Mouse (Mus musculus): Measurements from ENCODE around the gene Utrn.

Utrn gene

GRCm38 (mm10) chr10:12500489-12500888 lies 368.7 kb downstream of the Utrn start:
- DNase-seq = no peak

- DNase-seq = no peak
Observed at GRCm38 (mm10) chr10:12497555-12497954, 371.6 kb downstream of the Utrn start.

DNA sequence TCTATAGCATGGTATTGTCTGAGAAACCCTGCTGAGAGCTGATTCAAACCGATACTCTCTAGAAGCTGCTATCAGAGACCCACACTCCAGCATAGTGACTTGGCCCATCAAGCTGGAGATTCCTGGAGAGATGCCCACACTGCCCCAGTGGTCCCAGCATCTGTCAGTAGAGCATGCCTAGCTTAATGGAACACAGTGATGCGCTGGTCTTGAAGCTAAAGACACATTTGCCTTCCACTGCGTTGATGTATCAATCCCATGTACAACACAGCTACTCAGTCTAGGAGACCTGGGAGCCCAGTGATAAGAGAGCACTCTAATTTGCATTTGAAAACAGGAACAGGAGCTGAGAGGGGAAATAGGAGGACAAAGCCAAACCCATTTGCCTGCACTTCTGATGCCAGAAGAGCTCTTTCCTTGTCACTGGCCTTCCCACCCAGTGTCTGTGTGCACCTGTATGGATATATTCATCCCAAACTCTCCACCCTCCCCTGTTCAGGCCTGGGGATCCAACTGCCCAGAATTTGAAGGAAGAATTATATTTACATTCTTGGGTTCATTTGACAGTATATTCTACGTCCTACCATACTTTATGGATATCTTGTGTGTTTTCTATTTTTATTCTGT lies 379.5 kb downstream of the Utrn start:
- no peak for DNase-seq

DNA sequence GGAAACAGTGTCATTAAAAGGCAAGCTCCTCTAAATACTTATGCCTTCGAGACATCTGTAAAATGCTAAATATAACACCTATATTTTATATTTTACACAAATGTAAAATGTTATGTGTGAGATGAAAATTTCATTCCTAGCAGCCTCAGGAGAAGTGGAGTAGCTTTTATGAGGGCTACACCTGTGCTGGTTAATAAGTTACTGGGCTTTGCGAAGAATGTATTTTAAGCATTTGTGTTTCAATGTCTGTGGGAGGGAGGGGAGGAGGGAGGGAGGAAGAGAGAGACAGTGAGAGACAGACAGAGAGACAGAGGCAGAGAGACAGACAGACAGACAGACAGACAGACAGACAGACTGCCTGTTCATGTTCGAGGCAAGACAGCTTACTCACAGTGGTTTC lies 380.6 kb downstream of the Utrn start:
- no peak for DNase-seq

- DNase-seq = no peak
Observed at GRCm38 (mm10) chr10:12488117-12488516, 381.0 kb downstream of the Utrn start.

- DNase-seq = no peak
Observed at GRCm38 (mm10) chr10:12483494-12483893, 385.7 kb downstream of the Utrn start.

DNA sequence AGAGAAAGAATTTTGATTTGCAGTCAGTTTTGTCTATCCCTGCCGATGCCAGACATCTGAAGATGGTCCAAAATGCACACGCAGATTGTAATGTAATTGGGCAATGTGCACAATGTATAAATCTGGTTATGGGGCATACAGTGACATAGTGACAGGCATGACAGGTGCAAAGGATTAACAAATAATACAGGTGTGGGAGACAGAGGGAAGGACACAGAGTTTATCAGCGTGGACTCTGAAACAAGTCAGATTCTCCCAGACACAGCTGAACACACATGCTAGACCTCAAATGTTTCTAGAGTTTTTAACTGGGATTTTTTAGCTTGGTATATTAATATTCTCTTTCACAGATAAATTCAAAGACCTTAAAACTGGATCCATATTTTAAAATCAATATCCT lies 386.2 kb downstream of the Utrn start:
- DNase-seq = no peak

DNA sequence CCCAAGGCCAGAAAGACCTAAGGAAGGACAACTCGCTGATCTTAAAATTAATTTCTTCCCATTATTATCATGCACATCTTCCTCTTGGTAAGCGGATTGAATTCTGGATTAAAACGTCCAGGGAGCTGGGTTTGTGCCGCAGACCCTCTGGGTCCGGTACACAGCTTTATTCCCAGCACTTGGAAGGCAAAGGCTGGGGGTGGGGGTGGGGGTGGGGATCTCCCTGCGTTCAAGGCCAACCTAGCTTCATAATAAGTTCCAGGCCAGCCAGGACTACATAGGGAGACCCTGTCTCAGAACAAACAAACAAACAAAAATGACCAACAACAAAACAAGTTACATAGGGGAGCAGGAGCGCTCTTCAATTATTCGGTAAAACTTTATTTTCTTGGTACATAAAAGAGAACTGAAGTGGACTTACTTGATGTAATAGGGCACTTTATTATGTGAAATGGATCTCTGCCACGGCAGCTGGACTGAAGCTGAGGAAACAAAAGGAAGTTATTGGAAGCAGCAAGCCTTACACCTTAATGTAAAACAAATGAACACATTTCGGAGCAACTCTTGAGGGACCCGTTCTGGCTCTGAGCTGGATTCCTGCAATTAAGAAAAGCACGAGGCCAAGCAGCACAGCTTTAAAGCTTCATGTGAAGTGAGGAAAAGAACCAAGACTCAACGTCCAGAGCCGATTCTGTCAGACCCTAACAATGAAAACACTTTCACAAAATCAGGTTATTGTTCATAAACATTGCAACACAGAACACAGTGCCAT lies 394.1 kb downstream of the Utrn start:
- DNase-seq = no peak

GRCm38 (mm10) chr10:12469391-12470057 lies 399.6 kb downstream of the Utrn start:
- DNase-seq = peak; percentile 11

- DNase-seq = no peak
Observed at GRCm38 (mm10) chr10:12467544-12467943, 401.6 kb downstream of the Utrn start.

DNA sequence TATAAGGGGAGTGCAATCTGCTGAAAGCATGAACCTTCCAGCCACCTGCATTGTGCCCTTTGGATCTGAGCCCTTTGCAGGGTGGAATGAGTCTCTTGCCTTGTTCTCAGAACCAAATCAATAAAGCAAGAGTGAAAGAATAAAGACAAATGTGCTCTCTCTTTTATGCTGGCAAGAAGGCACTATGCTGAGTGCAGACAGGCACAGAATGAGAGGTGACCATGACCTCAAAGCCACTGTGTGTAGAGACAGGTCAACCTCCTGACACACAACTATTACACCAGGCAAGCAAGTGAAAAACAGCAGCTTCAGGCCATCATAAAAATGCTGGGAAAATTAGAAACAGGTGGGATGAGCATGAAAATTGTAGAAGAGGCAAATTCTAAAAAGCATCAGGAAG lies 408.2 kb downstream of the Utrn start:
- no peak for DNase-seq

- no peak for DNase-seq
Observed at GRCm38 (mm10) chr10:12456867-12457266, 412.3 kb downstream of the Utrn start.

DNA sequence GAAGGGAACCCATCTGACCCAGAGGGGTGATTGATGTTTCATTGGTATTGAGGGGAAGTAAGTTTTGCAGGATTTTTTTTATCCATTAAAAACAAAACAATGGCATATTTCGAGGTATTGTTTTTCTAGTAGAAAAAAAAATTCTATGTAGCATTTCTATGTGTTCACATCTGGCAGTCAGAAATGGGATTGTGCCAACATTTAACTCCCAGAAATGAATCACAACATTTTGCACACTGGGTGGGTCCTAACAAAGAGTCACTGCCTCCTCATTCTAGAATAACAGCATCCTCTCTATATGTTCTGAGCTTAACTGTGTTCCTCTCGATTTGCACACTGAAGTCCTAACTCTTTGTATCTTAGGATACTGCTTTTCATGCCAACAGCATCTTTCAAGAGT lies 416.5 kb downstream of the Utrn start:
- DNase-seq = no peak

DNA sequence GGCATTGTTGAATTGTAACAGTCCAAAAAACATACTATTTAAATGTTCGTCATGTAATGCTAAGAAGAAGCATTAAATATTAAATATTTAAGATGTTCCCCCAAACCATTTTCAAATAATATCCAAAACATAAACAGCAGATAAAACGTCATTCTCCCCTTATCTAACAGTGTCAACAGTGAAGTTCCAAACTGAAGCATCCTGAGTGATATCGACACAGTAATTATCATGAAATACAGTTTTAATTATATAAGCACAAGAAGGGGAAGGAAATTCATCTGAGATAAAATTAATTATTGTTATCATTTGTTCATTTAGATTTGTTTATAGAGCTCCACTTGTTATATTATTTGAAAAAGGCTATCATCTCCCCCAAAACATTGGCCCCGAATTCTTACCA lies 425.0 kb downstream of the Utrn start:
- no peak for DNase-seq

GRCm38 (mm10) chr10:12433161-12433560 lies 436.0 kb downstream of the Utrn start:
- no peak for DNase-seq

DNA sequence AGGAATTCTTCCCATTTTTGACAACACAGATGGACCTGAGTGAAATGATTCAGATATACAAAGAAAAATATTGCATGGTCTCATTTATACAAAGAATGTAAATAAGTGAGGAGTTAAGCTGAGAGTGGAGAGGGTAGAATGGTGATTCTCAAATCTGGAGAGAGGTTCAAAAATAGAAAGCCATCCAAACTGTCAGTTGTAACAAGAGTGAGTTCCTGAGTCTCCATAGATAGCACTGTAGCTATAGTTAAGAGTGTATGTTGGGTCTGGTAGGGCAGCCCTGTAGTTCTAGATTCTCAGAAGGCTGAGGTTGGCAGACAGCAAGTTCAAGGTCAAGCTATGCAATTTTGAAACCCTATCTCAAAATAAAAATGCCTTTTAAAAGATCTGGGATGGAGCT lies 438.8 kb downstream of the Utrn start:
- no peak for DNase-seq

DNA sequence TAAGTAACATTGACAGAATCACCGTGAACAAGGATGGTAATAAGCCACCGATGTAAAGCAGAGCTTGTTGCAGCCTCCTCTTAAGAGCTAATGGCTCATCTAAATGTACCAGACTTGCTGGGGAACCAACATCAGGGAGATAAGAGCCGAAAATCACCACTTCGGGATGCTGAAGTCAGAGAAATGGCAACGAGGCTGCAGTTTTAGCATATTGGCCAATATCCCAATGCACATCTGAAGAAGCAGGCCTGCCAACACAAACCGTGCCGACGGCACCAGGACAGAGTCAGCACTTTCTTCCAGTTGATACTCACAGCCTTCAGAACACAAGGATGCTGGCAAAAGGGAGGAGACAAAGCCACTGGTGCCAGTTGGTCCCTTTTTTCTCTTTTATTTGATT lies 442.3 kb downstream of the Utrn start:
- no peak for DNase-seq

DNA sequence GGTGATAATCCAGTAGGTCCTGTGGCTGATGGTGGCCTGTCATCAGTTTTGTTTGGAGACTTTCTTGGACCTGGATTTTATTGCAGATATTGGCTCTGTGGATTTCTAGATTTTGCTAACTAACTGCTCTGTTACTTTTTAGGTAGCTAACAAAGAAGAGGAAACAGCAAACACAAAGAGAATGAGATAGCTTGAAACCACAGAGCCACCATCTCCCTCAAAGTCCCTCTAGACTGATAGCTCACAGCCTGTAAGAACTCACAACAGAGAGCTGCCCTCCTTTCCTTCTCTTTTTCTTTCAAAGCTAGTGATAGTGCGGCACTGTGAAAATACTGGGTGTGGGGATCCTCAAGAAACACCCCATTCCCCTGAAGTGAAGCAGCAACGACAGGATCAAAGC lies 444.2 kb downstream of the Utrn start:
- DNase-seq = no peak

DNA sequence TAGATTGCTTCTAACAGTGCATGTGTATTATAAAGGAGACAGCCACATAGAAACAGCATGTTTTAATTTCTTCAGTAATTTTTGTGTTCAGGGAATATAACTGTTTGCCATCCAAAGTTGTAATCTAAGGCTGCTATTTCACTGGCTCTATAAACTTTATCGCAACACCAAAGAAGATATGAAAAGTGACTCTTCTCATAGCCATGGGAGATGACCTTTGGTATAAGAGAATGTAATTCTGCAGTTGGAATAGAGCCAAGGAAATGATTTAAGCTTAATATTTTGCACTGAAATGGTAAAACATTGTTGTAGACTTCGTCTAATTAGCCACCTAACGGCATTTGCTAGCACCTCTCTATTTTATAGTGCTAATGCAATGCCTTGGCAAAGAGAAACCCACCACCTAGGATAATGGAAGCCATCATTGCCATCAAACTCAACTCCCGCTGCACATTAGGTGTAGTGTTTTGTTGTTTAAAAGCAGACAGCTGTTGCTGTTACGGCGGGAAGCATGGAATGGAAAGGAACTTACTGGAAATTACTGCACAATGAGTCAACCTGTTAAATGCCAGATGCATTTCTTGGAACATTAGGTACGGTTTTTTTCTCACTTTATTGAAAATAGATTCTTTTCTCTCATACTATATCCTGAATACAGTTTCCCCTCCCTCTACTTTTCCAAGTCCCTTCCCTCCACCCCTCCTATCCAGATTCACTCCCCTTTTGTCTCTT lies 445.0 kb downstream of the Utrn start:
- no peak for DNase-seq

- no peak for DNase-seq
Observed at GRCm38 (mm10) chr10:12414967-12415366, 454.2 kb downstream of the Utrn start.

GRCm38 (mm10) chr10:12406338-12407110 lies 462.6 kb downstream of the Utrn start:
- no peak for DNase-seq

GRCm38 (mm10) chr10:12399450-12399849 lies 469.7 kb downstream of the Utrn start:
- no peak for DNase-seq

DNA sequence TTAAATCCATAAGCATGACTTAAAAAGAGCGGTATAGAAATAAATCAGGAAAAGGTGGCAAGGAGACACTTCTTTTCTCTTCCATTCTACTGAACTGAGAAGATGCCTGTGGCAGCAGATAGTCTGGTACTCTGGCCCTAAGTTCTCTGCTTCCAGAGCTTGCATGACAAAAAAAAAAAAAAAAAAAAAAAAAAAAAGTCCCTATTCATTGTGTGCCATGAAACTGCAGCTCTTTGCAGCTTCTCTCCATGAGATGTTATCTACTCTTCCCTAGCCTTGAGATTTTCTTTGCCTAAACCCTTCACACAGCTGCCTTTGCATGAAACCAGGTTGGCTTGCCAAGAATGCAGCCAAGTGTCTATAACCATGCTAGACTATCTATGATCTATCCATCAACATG lies 489.0 kb downstream of the Utrn start:
- DNase-seq = no peak
